Mouse (Mus musculus) heart, embryonic 14.5 days (tissue): ENCODE results near the gene Wnt9a. TPM values are rescaled to one million over a fixed set of nuclear protein-coding genes. Genes with fewer than 3 reads are reported as not detected.
A peak's percentile ranks its signal among the peaks of the same experiment; 100 is the strongest.
"Not testable (repeated sequence)": the region's sequence is repeated elsewhere in the genome, so short reads cannot be mapped to it uniquely, and the experiment has no call there.

Experiments
- ATAC-seq: fragments of 200-750 bp; cut with Nextera tagmentation; 2 replicates; pipeline ENCODE4 v1.8.0; 2017; ENCODE audit warnings: low read depth, moderate TSS enrichment; ENCODE audit not compliant: insufficient number of reproducible peaks, insufficient read depth, low FRiP score
- H3K27ac ChIP-seq, 2 experiments: fragments of 200-500 bp in 1 of 2; fragments of 300-500 bp in 1 of 2; sonication (generic) in 1 of 2; replicated peaks in 1 of 2; 2 replicates each; pipeline ENCODE4 v1.5.1; 2012 to 2014; ENCODE audit warnings: low read depth in 2 of 2, low read length in 2 of 2, control low read depth in 1 of 2, mild to moderate bottlenecking in 1 of 2, mixed read lengths in 1 of 2; ENCODE audit not compliant: control insufficient read depth in 1 of 2, insufficient read depth in 1 of 2
- H3K27me3 ChIP-seq: fragments of 300-500 bp; sonication (generic); 2 replicates; pipeline ENCODE4 v1.6.1; 2014; ENCODE audit warnings: mild to moderate bottlenecking, low read length, control low read depth; ENCODE audit not compliant: control insufficient read depth, insufficient read depth
- H3K36me3 ChIP-seq: fragments of 300-500 bp; sonication (generic); 2 replicates; pipeline ENCODE4 v1.6.1; 2014; ENCODE audit warnings: mild to moderate bottlenecking, control low read depth, low read length, mixed read lengths; ENCODE audit not compliant: control insufficient read depth, insufficient read depth
- H3K4me1 ChIP-seq, 2 experiments: fragments of 200-500 bp in 1 of 2; fragments of 300-500 bp in 1 of 2; sonication (generic) in 1 of 2; 2 replicates each; pipeline ENCODE4 v1.6.1; 2012 to 2014; ENCODE audit warnings: low read length in 2 of 2, control low read depth in 1 of 2, mixed read lengths in 1 of 2; ENCODE audit not compliant: control insufficient read depth in 2 of 2, insufficient read depth in 2 of 2
- H3K4me2 ChIP-seq: fragments of 300-500 bp; sonication (generic); 2 replicates; pipeline ENCODE4 v1.6.1; 2014; ENCODE audit warnings: mild to moderate bottlenecking, low read length
- H3K4me3 ChIP-seq, 2 experiments: fragments of 200-500 bp in 1 of 2; fragments of 300-500 bp in 1 of 2; sonication (generic) in 1 of 2; 2 replicates each; pipeline ENCODE4 v1.5.1; 2012 to 2014; ENCODE audit warnings: low read length in 2 of 2, mild to moderate bottlenecking in 2 of 2, control low read depth in 1 of 2, low read depth in 1 of 2, moderate library complexity in 1 of 2; ENCODE audit not compliant: control insufficient read depth in 1 of 2, insufficient read depth in 1 of 2
- H3K9ac ChIP-seq: fragments of 300-500 bp; sonication (generic); 2 replicates; pipeline ENCODE4 v1.6.1; 2014; ENCODE audit warnings: mild to moderate bottlenecking, low read length
- H3K9me3 ChIP-seq: fragments of 300-500 bp; sonication (generic); 2 replicates; pipeline ENCODE4 v1.6.1; 2016; ENCODE audit warnings: low read length, control low read depth; ENCODE audit not compliant: control insufficient read depth
- WGBS: fragments of 180-500 bp; shearing (Covaris S2); extraction: QIAGEN DNeasy Blood & Tissue Kit; methylation state at CpG from one replicate; pipeline ENCODE4 v1.1.7; 2014; 5-methylcytosine and 5-hydroxymethylcytosine counted together
- polyA plus RNA-seq: library from polyadenylated mRNA; unstranded; fragments of >200 nt; fragmentation: Nextera tagmentation; extraction: Ambion mirVana; gene quantifications from 2 replicates; pipeline ENCODE4 v1.2.1, GENCODE M21; 2014

Gene Wnt9a
- polyA plus RNA-seq, 1 experiment from 2014 or later: 0.97 TPM

- H3K4me1 ChIP-seq: peaks cover 6 to 14% of the 10 kb centered on the region in 2 experiments; a peak in 3 of 4 replicates
- H3K4me2 ChIP-seq: no peak overlapping the region
- 74% methylated on average over 9 of the region's 9 CpGs for WGBS
- no peaks in the 10 kb centered on the region for H3K9me3 ChIP-seq
- ATAC-seq: no peak
- no peaks in the 10 kb centered on the region for H3K27me3 ChIP-seq
- H3K9ac ChIP-seq: no peak overlapping the region
- no peaks in the 10 kb centered on the region for H3K36me3 ChIP-seq
- no peak overlapping the region for H3K27ac ChIP-seq
- H3K4me3 ChIP-seq: no peak overlapping the region
These were observed 54.6 kb downstream of the Wnt9a start for GRCm38 (mm10) chr11:59361291-59361690.

GRCm38 (mm10) chr11:59364007-59364406, 57.3 kb downstream of the Wnt9a start:
- peak overlapping the region in 1 of 2 experiments; percentile 50; a peak in 2 of 4 replicates for H3K27ac ChIP-seq

GRCm38 (mm10) chr11:59364417-59364816, 57.7 kb downstream of the Wnt9a start:
- H3K9ac ChIP-seq: no peak overlapping the region
- 26% methylated on average over 3 of the region's 3 CpGs for WGBS
- peak; percentile 68; the same call in 1 of the 2 replicates for ATAC-seq
- no peak overlapping the region for H3K4me3 ChIP-seq
- no peaks in the 10 kb centered on the region for H3K27me3 ChIP-seq
- H3K4me2 ChIP-seq: no peak overlapping the region
- no peaks in the 10 kb centered on the region for H3K36me3 ChIP-seq
- peak overlapping the region in 1 of 2 experiments; percentile 50; a peak in 2 of 4 replicates for H3K27ac ChIP-seq
- H3K9me3 ChIP-seq: no peaks in the 10 kb centered on the region
- peaks cover 6 to 14% of the 10 kb centered on the region in 2 experiments; a peak in 3 of 4 replicates for H3K4me1 ChIP-seq

More at GRCm38 (mm10) chr11:59364007-59364406, 57.3 kb downstream of the Wnt9a start:
- no peak overlapping the region for H3K4me2 ChIP-seq
- no peaks in the 10 kb centered on the region for H3K9me3 ChIP-seq
- H3K4me3 ChIP-seq: no peak overlapping the region
- H3K9ac ChIP-seq: no peak overlapping the region
- H3K27me3 ChIP-seq: no peaks in the 10 kb centered on the region
- ATAC-seq: no peak
- WGBS: 78% methylated on average over 9 of the region's 9 CpGs
- H3K4me1 ChIP-seq: peaks cover 6 to 14% of the 10 kb centered on the region in 2 experiments; a peak in 3 of 4 replicates
- no peaks in the 10 kb centered on the region for H3K36me3 ChIP-seq

GRCm38 (mm10) chr11:59366031-59366430, 59.3 kb downstream of the Wnt9a start:
- Histone ChIP-seq H3K9me3 (no peaks in the 10 kb centered on the region), H3K27me3 (no peaks in the 10 kb centered on the region), H3K9ac (no peak overlapping the region), H3K36me3 (no peaks in the 10 kb centered on the region), H3K27ac (no peak overlapping the region), H3K4me1 (peaks cover 6 to 14% of the 10 kb centered on the region in 2 experiments; a peak in 3 of 4 replicates), H3K4me2 (no peak overlapping the region), H3K4me3 (no peak overlapping the region)
- WGBS: 84% methylated on average over 3 of the region's 3 CpGs
- no peak for ATAC-seq

DNA sequence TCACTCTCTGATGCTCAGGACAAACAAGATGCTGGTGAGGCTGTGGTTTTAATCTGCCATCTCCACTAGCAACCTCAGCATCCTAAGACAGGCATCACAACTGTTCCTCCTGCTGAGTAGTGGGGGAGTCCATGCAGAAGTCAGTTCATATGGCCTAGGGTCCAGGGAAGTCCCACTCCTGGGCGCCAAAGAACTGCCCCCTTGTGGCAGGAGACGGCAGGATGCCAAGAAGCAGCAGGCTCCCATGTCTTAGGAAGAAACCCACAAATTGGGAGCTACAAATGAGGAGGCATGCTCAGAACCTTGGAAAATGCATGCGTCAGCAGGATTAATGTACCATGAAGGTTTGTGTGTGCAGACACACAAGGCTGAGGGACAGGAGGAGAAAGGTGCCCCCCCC, 59.9 kb downstream of the Wnt9a start:
- Histone ChIP-seq H3K36me3 (no peaks in the 10 kb centered on the region), H3K9ac (no peak overlapping the region), H3K9me3 (no peaks in the 10 kb centered on the region), H3K4me3 (no peak overlapping the region), H3K27ac (no peak overlapping the region), H3K4me1 (peaks cover 6 to 14% of the 10 kb centered on the region in 2 experiments; a peak in 3 of 4 replicates), H3K4me2 (no peak overlapping the region), H3K27me3 (no peaks in the 10 kb centered on the region)
- 28% methylated on average over 3 of the region's 3 CpGs for WGBS
- no peak for ATAC-seq

- H3K9ac ChIP-seq, H3K9me3 ChIP-seq, H3K36me3 ChIP-seq, ATAC-seq, H3K27me3 ChIP-seq, H3K4me3 ChIP-seq, H3K4me2 ChIP-seq, H3K27ac ChIP-seq: not testable (repeated sequence)
- peaks cover 6 to 14% of the 10 kb centered on the region in 2 experiments; a peak in 3 of 4 replicates for H3K4me1 ChIP-seq
- WGBS: 81% methylated on average over 4 of the region's 4 CpGs
These were observed 61.2 kb downstream of the Wnt9a start for GRCm38 (mm10) chr11:59367955-59368354.

DNA sequence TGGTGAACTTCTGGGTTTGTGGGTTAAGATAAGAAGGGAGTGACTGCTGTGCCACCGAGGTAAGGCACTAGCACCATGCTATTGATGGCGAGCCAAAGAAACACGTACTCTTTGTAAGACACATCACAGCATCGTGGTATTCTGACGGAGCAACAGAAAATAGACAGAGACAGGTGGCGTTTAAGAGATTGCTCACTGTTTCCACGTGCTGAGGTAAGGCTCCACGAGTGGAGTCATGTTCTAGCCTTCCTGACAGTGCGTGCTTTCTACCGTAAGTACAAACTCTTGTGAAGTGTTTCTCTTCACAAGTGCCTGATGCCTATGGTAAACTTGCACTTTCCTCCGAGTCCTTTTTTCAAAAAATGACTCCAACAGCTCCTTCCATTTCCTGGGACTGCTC, 63.1 kb downstream of the Wnt9a start:
- Histone ChIP-seq H3K27me3 (no peaks in the 10 kb centered on the region), H3K27ac (no peak overlapping the region), H3K9ac (no peak overlapping the region), H3K4me2 (no peak overlapping the region), H3K4me1 (peaks cover 0 to 4% of the 10 kb centered on the region in 2 experiments; a peak in 2 of 4 replicates), H3K9me3 (no peaks in the 10 kb centered on the region), H3K4me3 (no peak overlapping the region), H3K36me3 (no peaks in the 10 kb centered on the region)
- no peak for ATAC-seq
- 79% methylated on average over 11 of the region's 11 CpGs for WGBS

GRCm38 (mm10) chr11:59375475-59375874, 68.7 kb downstream of the Wnt9a start, which contains the start of gene Prss38:
Gene Prss38, minus strand, starts transcription at chr11:59375657.
- Histone ChIP-seq H3K9ac (no peak within 1 kb of the TSS), H3K4me2 (no peak within 1 kb of the TSS), H3K4me3 (no peak within 1 kb of the TSS), H3K27me3 (no peaks in the 10 kb centered on the region), H3K4me1 (no peaks in the 10 kb centered on the region; a peak in 1 of 4 replicates), H3K36me3 (no peaks in the 10 kb centered on the region), H3K9me3 (no peaks in the 10 kb centered on the region), H3K27ac (no peak within 1 kb of the TSS)
- 78% methylated on average over 16 of the region's 16 CpGs for WGBS
- ATAC-seq: no peak
